Mouse (Mus musculus) midbrain, embryonic 16.5 days (tissue): ENCODE measurements around the gene Atp6v0c. TPM values are rescaled to one million over a fixed set of nuclear protein-coding genes. Genes with fewer than 3 reads are reported as not detected.

Experiments
- ATAC-seq: fragments of 200-750 bp; cut with Nextera tagmentation; 2 replicates; pipeline ENCODE4 v1.8.0; 2017; ENCODE audit warnings: moderate TSS enrichment
- H3K27ac ChIP-seq: fragments of 300-500 bp; sonication (generic); 2 replicates; pipeline ENCODE4 v1.5.1; 2014; ENCODE audit warnings: mild to moderate bottlenecking, low read length, mixed read lengths
- H3K27me3 ChIP-seq: fragments of 300-500 bp; sonication (generic); 2 replicates; pipeline ENCODE4 v1.6.1; 2014; ENCODE audit warnings: low read depth, low read length, mixed read lengths; ENCODE audit not compliant: control insufficient read depth, insufficient read depth
- H3K36me3 ChIP-seq: fragments of 300-500 bp; sonication (generic); 2 replicates; pipeline ENCODE4 v1.6.1; 2014; ENCODE audit warnings: mild to moderate bottlenecking, low read length, moderate library complexity, mixed read lengths; ENCODE audit not compliant: control insufficient read depth, insufficient read depth
- H3K4me1 ChIP-seq: fragments of 300-500 bp; sonication (generic); 2 replicates; pipeline ENCODE4 v1.6.1; 2014; ENCODE audit warnings: mild to moderate bottlenecking, low read length, mixed read lengths; ENCODE audit not compliant: control insufficient read depth, insufficient read depth
- H3K4me2 ChIP-seq: fragments of 300-500 bp; sonication (generic); 2 replicates; pipeline ENCODE4 v1.6.1; 2014; ENCODE audit warnings: mild to moderate bottlenecking, low read length, mixed read lengths
- H3K4me3 ChIP-seq: fragments of 300-500 bp; sonication (generic); 2 replicates; pipeline ENCODE4 v1.5.1; 2014; ENCODE audit warnings: low read depth, mild to moderate bottlenecking, low read length, moderate library complexity, mixed read lengths
- H3K9ac ChIP-seq: fragments of 300-500 bp; sonication (generic); 2 replicates; pipeline ENCODE4 v1.6.1; 2014; ENCODE audit warnings: low read depth, low read length, mixed read lengths
- H3K9me3 ChIP-seq: fragments of 300-500 bp; sonication (generic); replicated peaks from 2 replicates; pipeline ENCODE4 v1.6.1; 2014; ENCODE audit warnings: mild to moderate bottlenecking, low read length, mixed read lengths; ENCODE audit not compliant: control insufficient read depth, poor library complexity, severe bottlenecking
- WGBS: fragments of 180-500 bp; shearing (Covaris S2); extraction: QIAGEN DNeasy Blood & Tissue Kit; methylation state at CpG from one replicate; pipeline ENCODE4 v1.1.7; 2014; 5-methylcytosine and 5-hydroxymethylcytosine counted together
- polyA plus RNA-seq: library from polyadenylated mRNA; unstranded; fragments of >200 nt; fragmentation: Nextera tagmentation; extraction: Ambion mirVana; gene quantifications from 2 replicates; pipeline ENCODE4 v1.2.1, GENCODE M21; 2015

Gene Atp6v0c
- polyA plus RNA-seq, 1 experiment from 2014 or later, result 1,629 TPM

DNA sequence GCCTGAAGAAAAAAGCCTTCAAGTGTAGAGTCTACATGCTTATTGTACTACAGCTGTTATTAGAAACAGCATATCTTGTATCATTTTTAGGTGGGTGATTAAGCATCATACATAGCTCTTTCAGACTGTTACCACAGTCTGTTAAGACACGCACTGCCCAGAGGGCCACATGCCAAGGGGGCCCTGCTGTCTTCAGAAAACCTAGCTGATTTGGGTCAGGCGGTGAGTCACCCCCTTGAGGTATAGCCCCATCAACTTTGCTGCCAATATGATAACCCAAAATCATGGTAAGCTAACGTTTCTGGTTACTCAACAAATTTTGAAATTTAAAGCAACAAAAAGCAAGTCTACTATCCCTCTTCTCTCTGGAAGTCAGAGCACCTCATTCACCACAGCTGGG, 50.1 kb downstream of the Atp6v0c start:
- H3K4me3 ChIP-seq, result no peak overlapping the region
- H3K4me1 ChIP-seq, result peaks cover 7% of the 10 kb centered on the region
- H3K27ac ChIP-seq, result no peak overlapping the region
- no peaks in the 10 kb centered on the region for H3K36me3 ChIP-seq
- ATAC-seq, result no peak
- H3K4me2 ChIP-seq, result no peak overlapping the region
- H3K9ac ChIP-seq, result no peak overlapping the region
- no peaks in the 10 kb centered on the region for H3K9me3 ChIP-seq
- no peaks in the 10 kb centered on the region for H3K27me3 ChIP-seq
- WGBS, result 92% methylated on average over 3 of the region's 3 CpGs

Other genes with a start within 250 kb of the Atp6v0c start
- not detected in 2 replicates for gene Sbp, start 228.0 kb downstream of the Atp6v0c start, polyA plus RNA-seq
- not detected in 2 replicates for gene Sbpl, start 214.4 kb downstream of the Atp6v0c start, polyA plus RNA-seq
- 0.24 TPM in 1 of 2 replicates, not detected in the other for gene Prss30, start 189.1 kb downstream of the Atp6v0c start, polyA plus RNA-seq
- gene Prss22, start 171.6 kb downstream of the Atp6v0c start, polyA plus RNA-seq, result not detected in 2 replicates
- gene Prss27, start 131.6 kb downstream of the Atp6v0c start, polyA plus RNA-seq, result 0.19 and 0.27 TPM in 2 replicates
- gene Kctd5, start 96.2 kb downstream of the Atp6v0c start, polyA plus RNA-seq, result 72.7 and 75.2 TPM in 2 replicates
- 69.2 and 78.5 TPM in 2 replicates for gene Pdpk1, start 18.8 kb downstream of the Atp6v0c start, polyA plus RNA-seq
- gene Amdhd2, start 5.9 kb downstream of the Atp6v0c start, polyA plus RNA-seq, result 31.1 and 31.6 TPM in 2 replicates
- gene Tbc1d24, start 35.9 kb upstream of the Atp6v0c start, polyA plus RNA-seq, result 30.6 and 30.8 TPM in 2 replicates
- 3.9 and 4.4 TPM in 2 replicates for gene Ntn3, start 39.8 kb upstream of the Atp6v0c start, polyA plus RNA-seq
- 9.2 and 9.5 TPM in 2 replicates for gene Tedc2, start 51.1 kb upstream of the Atp6v0c start, polyA plus RNA-seq
- 12.7 and 12.9 TPM in 2 replicates for gene Ccnf, start 81.8 kb upstream of the Atp6v0c start, polyA plus RNA-seq
- gene Abca17, start 181.4 kb upstream of the Atp6v0c start, polyA plus RNA-seq, result 0.55 and 0.83 TPM in 2 replicates
- 35.0 and 37.6 TPM in 2 replicates for gene Abca3, start 182.2 kb upstream of the Atp6v0c start, polyA plus RNA-seq
- gene Rnps1, start 244.9 kb upstream of the Atp6v0c start, polyA plus RNA-seq, result 357 and 365 TPM in 2 replicates